Mouse (Mus musculus) T-helper 17 cell (primary cell): ENCODE measurements around the gene Hoxa2.

Experiments
- in situ Hi-C, 2 experiments: fragments of 300-600 bp; cut with MboI, MseI; formaldehyde crosslinking; loops; 1 replicate in 1 of 2; 2 replicates in 1 of 2; pipeline ENCODE4 v1.15.1; 2025; ENCODE audit warnings: high pct_unique_total_duplicates in 2 of 2

Hoxa2 gene

GRCm38 (mm10) chr6:52180213-52180710 is 15.6 kb upstream of the Hoxa2 start:
- in situ Hi-C loops: no loop called here

- in situ Hi-C loops: loop anchor here in 1 of 2 experiments (10.0 kb wide), 1 partner anchor 1125 kb away; no protein-coding TSS in a partner anchor
These were observed 15.1 kb upstream of the Hoxa2 start for GRCm38 (mm10) chr6:52179690-52180089.

GRCm38 (mm10) chr6:52178918-52179665 is 14.5 kb upstream of the Hoxa2 start:
- in situ Hi-C loops: loop anchor here in 1 of 2 experiments (10.0 kb wide), 1 partner anchor 1126 kb away; no protein-coding TSS in a partner anchor

GRCm38 (mm10) chr6:52177806-52178205 is 13.2 kb upstream of the Hoxa2 start:
- in situ Hi-C loops: loop anchor here in 1 of 2 experiments (10.0 kb wide), 1 partner anchor 1127 kb away; no protein-coding TSS in a partner anchor

- in situ Hi-C loops: loop anchor here in 1 of 2 experiments (10.0 kb wide), 1 partner anchor 1128 kb away; no protein-coding TSS in a partner anchor
These were observed 12.6 kb upstream of the Hoxa2 start, which contains the start of gene 5730596B20Rik for GRCm38 (mm10) chr6:52177061-52177735. 5730596B20Rik (plus strand) TSS chr6:52177498.

- in situ Hi-C loops: loop anchor here in 1 of 2 experiments (10.0 kb wide), 1 partner anchor 1128 kb away; no protein-coding TSS in a partner anchor
These were observed 11.8 kb upstream of the Hoxa2 start for GRCm38 (mm10) chr6:52176391-52176790.

- in situ Hi-C loops: loop anchor here in 1 of 2 experiments (10.0 kb wide), 1 partner anchor 1129 kb away; no protein-coding TSS in a partner anchor
These were observed 11.2 kb upstream of the Hoxa2 start for GRCm38 (mm10) chr6:52175864-52176263.

- in situ Hi-C loops: loop anchor here in 1 of 2 experiments (10.0 kb wide), 1 partner anchor 1130 kb away; no protein-coding TSS in a partner anchor
These were observed 10.5 kb upstream of the Hoxa2 start for GRCm38 (mm10) chr6:52174968-52175751.

GRCm38 (mm10) chr6:52173648-52174047 is 9.0 kb upstream of the Hoxa2 start:
- in situ Hi-C loops: loop anchor here in 1 of 2 experiments (10.0 kb wide), 1 partner anchor 1131 kb away; no protein-coding TSS in a partner anchor

GRCm38 (mm10) chr6:52172501-52172900 is 7.9 kb upstream of the Hoxa2 start:
- in situ Hi-C loops: loop anchor here in 1 of 2 experiments (10.0 kb wide), 1 partner anchor 1132 kb away; no protein-coding TSS in a partner anchor

- in situ Hi-C loops: loop anchor here in 1 of 2 experiments (10.0 kb wide), 1 partner anchor 1133 kb away; no protein-coding TSS in a partner anchor
These were observed 7.3 kb upstream of the Hoxa2 start for GRCm38 (mm10) chr6:52171938-52172337.

- in situ Hi-C loops: loop anchor here in 1 of 2 experiments (10.0 kb wide), 1 partner anchor 1133 kb away; no protein-coding TSS in a partner anchor
These were observed 6.7 kb upstream of the Hoxa2 start for GRCm38 (mm10) chr6:52171331-52171730.

GRCm38 (mm10) chr6:52170898-52171223 is 6.2 kb upstream of the Hoxa2 start:
- in situ Hi-C loops: loop anchor here in 1 of 2 experiments (10.0 kb wide), 1 partner anchor 1134 kb away; no protein-coding TSS in a partner anchor

GRCm38 (mm10) chr6:52170166-52170897 is 5.7 kb upstream of the Hoxa2 start:
- in situ Hi-C loops: loop anchor here in 1 of 2 experiments (10.0 kb wide), 1 partner anchor 1134 kb away; no protein-coding TSS in a partner anchor

GRCm38 (mm10) chr6:52169499-52170165 is 5.0 kb upstream of the Hoxa2 start:
- in situ Hi-C loops: loop anchor here in 1 of 2 experiments (10.0 kb wide), 1 partner anchor 1135 kb away; no protein-coding TSS in a partner anchor

GRCm38 (mm10) chr6:52168191-52169055 is 3.8 kb upstream of the Hoxa2 start:
- in situ Hi-C loops: no loop called here

- in situ Hi-C loops: no loop called here
These were observed 3.1 kb upstream of the Hoxa2 start for GRCm38 (mm10) chr6:52167736-52168161.

GRCm38 (mm10) chr6:52167176-52167575 is 2.5 kb upstream of the Hoxa2 start:
- in situ Hi-C loops: no loop called here
